Mouse (Mus musculus) layer of hippocampus, adult 11-12 months (tissue): Measurements from ENCODE around the gene Cd36.
"Not testable (repeated sequence)": the region's sequence is repeated elsewhere in the genome, so short reads cannot be mapped to it uniquely, and the experiment has no call there.

Source experiments
- DNase-seq: peaks from one replicate; pipeline ENCODE4 v3.0.0; 2022; ENCODE audit warnings: low spot score

The Cd36 gene

GRCm38 (mm10) chr5:17888598-17888997 is at the start of gene Cd36:
TSS of gene Cd36 (minus strand) at chr5:17888801.
- DNase-seq: no peak

- no peak for DNase-seq
Observed at GRCm38 (mm10) chr5:17934501-17934900, 45.9 kb upstream of the Cd36 start.

- not testable (repeated sequence) for DNase-seq
Observed at GRCm38 (mm10) chr5:17931588-17931987, 43.0 kb upstream of the Cd36 start.

DNA sequence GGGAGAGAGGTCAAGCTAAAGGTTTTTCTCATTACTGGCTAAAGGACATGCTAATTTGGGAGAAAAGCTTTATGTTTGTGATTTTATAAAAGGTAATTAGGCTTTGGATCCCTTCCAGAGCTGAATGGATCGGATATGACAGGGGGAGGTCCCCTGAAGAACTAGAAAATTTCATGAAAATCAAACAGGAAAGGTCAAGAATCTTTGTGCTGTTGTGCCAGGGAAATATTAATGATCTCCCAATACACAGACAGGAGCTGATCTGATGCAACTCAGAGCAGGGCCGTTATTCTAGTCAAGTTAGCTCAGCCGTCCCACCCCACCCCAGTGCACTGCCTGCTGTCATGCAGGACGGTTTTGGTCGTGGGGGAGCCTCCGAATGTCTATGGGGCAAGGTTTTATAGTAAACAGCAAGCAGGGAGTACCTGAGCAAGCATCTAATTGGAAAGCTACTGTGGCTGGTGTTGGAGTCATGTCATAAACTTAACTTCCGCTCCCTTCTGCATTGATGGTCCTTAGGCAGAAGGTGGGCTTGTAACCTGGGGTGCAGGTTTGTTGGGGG is 40.5 kb upstream of the Cd36 start:
- no peak for DNase-seq

DNA sequence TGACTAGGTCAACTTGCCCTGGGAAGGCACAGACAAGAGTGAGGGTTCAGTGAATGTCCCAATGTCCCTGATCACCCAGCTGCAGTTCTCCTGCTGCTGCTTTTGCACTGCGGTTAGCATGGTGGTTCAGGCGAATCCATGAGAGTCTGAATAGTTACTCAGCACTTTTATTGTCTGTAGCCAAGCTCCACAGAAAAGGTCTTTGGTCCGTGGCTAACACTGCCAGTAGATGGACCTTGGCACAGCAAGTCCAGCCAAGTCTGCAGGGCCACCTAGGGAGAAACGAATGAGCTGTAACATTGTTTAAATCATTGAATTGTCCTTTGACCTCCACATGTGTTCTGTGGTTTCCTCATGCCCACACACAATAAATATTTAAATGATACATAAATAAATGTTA is 39.9 kb upstream of the Cd36 start:
- no peak for DNase-seq

DNA sequence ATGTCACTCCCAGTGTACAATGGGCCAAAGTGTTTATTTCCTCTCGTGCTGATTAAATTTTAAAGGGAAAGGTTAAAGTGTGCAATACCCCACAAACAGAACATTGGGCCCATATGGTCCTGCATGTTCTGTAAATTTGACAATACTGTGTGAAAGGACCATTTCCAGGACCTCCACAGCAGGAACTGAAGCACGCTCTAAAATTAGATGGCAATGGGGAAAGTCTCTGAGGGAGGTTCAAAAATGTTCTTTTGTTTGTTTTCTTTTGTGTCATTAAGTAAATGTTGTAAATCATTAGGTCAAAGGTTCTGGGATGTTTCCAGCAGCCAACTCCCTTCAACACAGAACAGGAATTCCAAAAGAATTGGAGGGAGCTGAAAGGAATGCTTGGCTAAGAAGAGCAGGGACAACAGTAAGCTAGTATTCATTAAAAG is 35.5 kb upstream of the Cd36 start:
- no peak for DNase-seq

DNA sequence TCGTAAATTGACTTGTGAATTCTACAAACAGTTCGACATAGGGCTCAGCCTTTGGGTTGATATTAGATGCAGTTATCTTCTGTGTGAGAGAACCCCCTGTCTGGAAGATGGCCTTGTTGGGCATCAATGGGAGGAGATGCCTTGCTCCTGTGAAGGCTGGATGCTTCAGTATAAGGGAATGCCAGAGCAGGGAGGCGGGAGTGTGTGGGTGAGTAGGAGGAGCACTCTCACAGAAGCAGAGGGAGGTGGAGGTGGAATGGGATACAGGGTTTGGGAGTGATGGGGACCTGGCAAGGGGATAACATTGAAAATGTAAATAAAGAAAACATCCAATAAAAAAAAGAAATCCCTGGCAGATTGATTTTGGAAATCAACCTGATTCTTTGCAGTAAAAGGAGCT is 35.0 kb upstream of the Cd36 start:
- no peak for DNase-seq

- DNase-seq: no peak
Observed at GRCm38 (mm10) chr5:17918966-17919365, 30.4 kb upstream of the Cd36 start.

- no peak for DNase-seq
Observed at GRCm38 (mm10) chr5:17904766-17905165, 16.2 kb upstream of the Cd36 start.

DNA sequence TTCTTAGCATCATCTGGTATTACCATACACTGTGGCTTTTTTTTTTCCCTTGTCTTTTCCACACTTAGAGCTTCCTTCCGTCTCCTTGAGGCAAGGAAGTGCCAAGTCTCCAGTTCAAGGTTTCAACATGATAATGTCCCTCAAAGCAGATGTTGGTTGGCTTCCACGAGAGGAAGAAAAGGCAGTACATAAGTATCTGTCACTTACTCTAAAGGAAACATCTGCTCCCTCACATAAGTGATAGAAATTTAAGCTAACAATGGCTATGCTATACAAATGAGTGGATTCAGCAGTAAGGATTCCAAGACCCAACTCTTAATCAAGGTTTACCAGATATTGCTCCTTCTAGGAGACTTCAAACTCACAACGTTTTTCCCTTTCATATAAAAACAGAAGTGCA is 10.3 kb upstream of the Cd36 start:
- no peak for DNase-seq

DNA sequence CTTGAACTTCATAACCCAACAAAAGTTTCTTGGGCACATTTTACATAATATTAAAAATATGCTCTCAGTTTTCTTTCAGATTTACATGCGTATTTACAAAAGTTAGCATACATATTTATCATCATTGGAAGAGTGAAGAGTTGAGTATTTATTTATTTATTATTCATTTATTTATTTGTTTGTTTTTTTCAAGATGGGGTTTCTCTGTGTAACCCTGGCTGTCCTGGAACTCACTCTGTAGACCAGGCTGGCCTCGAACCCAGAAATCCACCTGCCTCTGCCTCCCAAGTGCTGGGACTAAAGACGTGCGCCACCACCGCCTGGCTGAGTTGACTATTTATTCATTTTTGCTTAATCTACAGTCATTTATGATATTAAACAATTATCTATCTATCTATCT is 9.0 kb upstream of the Cd36 start:
- not testable (repeated sequence) for DNase-seq

DNA sequence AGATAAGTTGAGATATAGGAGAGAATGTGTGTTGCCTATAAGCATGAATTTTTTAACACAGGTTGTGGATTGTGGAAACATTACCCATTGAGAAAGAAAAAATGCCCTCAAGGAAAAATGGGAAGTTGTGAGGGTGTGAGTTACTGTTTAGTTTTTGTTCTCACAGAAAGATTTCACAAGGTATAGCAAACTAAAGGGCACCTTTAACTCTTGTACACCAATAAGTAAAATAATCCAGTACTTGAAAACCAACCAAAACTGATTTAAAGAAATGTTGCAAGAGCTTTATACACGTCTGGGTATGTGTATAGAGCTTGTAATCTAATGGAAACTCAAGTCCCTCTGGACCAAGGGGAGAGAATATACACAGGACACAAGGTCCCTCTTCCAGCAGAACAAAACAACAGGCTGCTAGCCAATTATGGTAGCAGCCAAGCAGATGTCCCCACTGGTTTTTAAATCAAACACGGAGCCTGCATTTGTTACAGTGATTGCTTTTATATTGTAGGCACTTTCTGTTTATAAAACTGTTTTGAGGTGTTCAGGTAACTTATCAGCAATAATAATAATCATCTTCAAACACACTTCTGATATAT is 5.1 kb upstream of the Cd36 start:
- DNase-seq: no peak

DNA sequence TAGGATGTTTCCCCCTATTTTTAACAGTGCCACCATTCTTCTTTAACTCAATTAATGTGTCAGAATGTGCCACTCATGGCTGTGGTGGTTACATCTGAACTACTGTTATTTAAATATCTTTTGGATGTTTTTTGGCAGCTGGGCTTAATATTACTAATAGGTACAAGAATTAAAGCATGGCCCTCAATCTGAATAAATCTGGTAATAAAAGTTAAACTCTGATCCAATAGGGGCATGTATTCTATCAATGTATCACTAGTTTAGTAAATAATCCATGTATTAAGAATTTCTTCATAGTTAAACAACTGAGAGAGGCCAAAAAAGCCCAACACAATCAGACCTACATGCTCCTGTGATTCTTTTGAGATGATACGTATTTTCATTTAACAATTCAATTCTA is 690 bp upstream of the Cd36 start:
- DNase-seq: no peak

DNA sequence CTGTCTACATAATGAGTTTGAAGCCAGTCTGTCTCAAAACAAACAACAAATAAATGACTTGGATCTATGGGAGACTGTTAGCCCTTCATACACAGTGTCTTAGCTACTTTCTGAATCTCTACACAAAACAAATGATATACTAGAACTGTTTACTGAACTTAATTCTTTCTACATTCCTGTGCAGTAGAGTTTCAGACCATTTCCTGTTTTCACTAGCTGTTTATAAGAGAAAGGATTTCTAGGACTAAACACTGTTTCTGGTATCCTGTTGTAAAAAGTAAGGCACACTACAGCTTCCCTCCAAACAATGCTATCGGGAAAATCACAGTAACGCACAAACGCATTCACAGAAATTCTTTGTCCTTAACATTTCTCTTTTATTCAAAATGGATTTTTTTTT is 2.2 kb downstream of the Cd36 start:
- DNase-seq: no peak

DNA sequence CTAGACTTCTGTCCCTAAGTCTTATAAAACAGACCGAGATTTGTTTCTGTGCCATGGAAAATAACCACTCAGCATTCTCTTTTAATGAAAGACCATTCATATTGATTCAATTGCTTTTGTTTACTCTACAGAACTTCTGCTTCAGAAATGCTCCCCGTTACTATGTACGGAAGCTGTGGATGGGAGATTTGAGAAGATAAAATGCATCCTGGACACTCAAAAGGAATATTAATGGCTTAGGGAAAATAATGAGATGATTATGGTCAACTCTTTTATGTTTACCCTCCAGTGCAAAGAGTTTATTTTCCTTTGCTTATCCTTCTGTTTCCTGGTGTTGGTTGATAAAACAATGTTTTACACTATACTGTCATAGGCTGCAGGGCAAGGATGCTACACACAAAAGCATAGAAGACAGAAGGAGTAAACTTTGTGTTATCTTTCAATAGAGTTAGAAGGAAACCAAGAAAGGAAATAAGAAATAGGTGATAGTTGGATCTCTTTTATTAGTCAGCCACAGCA is 5.2 kb downstream of the Cd36 start:
- no peak for DNase-seq

GRCm38 (mm10) chr5:17881542-17881896 is 7.1 kb downstream of the Cd36 start:
- no peak for DNase-seq

GRCm38 (mm10) chr5:17880799-17881541 is 7.6 kb downstream of the Cd36 start:
- no peak for DNase-seq

- no peak for DNase-seq
Observed at GRCm38 (mm10) chr5:17879924-17880323, 8.7 kb downstream of the Cd36 start.

DNA sequence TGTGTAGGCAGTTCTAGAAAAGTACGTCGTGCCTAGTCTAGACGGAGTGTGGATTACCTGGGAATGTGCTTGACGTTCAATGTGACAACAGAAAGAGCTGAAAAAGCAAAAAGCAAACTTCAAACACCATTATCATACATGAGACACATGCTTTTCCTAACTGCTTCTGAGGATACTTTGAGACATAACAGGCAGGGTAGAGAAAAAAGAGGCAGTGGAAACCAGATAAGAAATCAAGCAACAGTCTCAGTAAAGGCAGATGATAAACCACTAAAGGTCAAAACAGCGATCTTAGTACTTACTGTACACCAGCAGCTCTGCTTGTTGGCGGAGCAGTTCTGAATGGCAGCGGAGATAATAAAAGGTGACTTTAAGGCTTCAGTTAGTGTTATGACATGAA is 11.6 kb downstream of the Cd36 start:
- no peak for DNase-seq

DNA sequence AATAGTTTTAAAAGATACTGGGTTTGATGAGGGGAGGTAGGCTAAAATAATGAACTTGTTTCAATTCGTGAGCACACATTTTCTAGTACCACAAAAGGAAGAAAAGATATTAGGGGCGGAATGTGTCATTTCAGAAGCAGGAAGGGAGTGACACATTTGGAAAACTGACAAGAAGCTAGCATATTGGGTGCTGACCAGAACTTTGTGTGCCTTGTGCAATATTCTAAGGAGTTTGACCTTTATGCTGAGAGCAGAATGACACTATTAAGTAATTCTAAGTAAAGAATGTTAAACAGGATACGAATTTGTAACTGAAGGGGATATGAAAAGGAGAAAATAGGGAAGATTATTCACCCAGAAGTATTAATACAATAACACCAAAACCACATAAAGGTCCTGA is 12.0 kb downstream of the Cd36 start:
- DNase-seq: no peak

DNA sequence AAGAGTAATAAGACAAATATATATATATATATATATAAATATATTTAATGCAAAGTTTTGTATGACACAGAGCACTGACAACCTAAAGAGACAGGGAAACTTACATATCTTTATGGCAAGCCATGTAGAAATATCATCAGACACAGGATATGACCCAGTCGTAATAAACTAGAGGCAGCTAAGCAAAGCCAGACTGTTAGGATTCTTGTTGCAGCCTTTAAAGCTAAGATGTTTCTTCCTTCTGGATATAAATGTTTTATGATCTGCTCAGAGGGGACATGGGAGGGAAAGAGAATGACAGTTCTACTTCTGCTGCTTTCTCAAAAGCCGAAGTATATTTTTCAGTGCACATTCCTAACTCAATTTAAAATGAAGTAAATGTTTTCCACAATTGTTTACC is 14.3 kb downstream of the Cd36 start:
- no peak for DNase-seq

DNA sequence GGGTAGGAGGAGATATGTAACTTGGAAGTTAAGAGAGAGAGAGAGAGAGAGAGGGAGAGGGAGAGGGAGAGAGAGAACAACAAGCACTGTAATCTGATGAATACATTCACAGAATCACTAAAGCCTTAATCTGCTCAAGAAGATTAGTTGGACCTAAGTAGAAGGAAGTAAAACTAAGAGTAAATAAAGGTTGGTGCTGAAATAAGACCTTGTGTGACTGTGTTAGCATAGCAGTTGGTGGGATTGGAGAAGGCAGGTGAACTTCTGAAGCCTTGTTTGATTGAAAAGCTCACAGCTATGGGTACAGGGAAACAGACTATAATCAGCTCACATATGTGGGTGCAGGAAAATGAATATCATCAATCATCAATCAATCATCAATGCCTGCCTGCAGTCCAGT is 23.2 kb downstream of the Cd36 start:
- no peak for DNase-seq

DNA sequence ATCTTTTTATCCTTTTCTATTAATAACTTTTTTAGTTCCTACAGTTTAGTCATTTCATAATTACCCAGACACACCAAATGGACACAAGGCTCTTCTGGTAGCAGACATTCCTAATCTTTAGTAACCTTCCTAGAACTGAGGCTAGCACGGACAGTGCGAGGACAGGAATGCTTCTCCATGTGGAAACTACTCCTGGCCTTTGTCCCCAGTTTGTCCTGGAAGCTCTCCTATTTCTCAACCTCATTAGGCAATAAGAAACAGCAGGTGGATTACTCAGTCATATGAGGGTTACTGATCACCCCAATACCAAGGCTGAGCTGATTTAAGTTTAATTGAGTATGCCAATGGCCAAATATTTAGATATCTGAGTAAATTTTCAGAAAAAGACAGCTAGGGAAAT is 25.5 kb downstream of the Cd36 start:
- DNase-seq: no peak

DNA sequence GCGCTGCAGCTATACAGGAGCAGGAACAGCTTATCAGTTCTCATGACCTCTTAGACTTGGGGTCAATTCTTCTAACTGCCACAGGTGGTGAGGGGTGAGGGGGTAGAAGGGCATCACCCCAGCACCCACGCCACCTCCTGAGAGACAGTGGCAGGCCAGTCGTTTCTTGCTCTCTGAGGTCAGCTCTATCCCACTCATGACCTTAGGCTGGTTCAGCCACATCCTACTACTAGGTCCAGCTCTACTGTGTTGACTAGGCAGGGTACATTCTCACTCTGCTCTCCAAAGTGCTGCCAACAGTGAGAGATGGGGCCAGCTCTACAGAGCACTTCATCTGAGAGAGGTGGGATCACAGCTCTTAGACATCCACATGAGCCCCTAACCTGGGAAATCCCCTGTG is 30.2 kb downstream of the Cd36 start:
- DNase-seq: no peak
